Mouse (Mus musculus) kidney, postnatal 0 days (tissue): Measurements from ENCODE around the gene Scin. TPM values are rescaled to one million over a fixed set of nuclear protein-coding genes. Genes with fewer than 3 reads are reported as not detected.
"Not testable (repeated sequence)": the region's sequence is repeated elsewhere in the genome, so short reads cannot be mapped to it uniquely, and the experiment has no call there.

ENCODE experiments used
- ATAC-seq: fragments of 200-750 bp; cut with Nextera tagmentation; replicated peaks from 2 replicates; pipeline ENCODE4 v1.8.0; 2017; ENCODE audit warnings: low read depth, moderate number of reproducible peaks, moderate TSS enrichment, moderate library complexity; ENCODE audit not compliant: low FRiP score
- DNase-seq: peaks from one replicate; pipeline ENCODE4 v3.0.0-alpha.2; 2016; ENCODE audit warnings: low spot score
- H3K27ac ChIP-seq: fragments of 300-500 bp; sonication (generic); 2 replicates; pipeline ENCODE4 v1.5.1; 2014; ENCODE audit warnings: mild to moderate bottlenecking
- H3K27me3 ChIP-seq: fragments of 300-500 bp; sonication (generic); 2 replicates; pipeline ENCODE4 v1.6.1; 2014; ENCODE audit warnings: low read length, mixed read lengths; ENCODE audit not compliant: insufficient read depth
- H3K36me3 ChIP-seq: fragments of 300-500 bp; sonication (generic); 2 replicates; pipeline ENCODE4 v1.6.1; 2014; ENCODE audit warnings: low read length, mixed read lengths; ENCODE audit not compliant: insufficient read depth
- H3K4me1 ChIP-seq: fragments of 300-500 bp; sonication (generic); replicated peaks from 2 replicates; pipeline ENCODE4 v1.6.1; 2014; ENCODE audit warnings: antibody characterized with exemption, low read length, mixed read lengths; ENCODE audit not compliant: insufficient read depth
- H3K4me2 ChIP-seq: fragments of 300-500 bp; sonication (generic); 2 replicates; pipeline ENCODE4 v1.6.1; 2014; ENCODE audit warnings: mild to moderate bottlenecking, low read length, moderate library complexity, mixed read lengths
- H3K4me3 ChIP-seq: fragments of 300-500 bp; sonication (generic); replicated peaks from 2 replicates; pipeline ENCODE4 v1.5.1; 2014; ENCODE audit warnings: low read depth, low read length
- H3K9ac ChIP-seq: fragments of 300-500 bp; sonication (generic); 2 replicates; pipeline ENCODE4 v1.6.1; 2014; ENCODE audit warnings: low read depth, low read length
- H3K9me3 ChIP-seq: fragments of 300-500 bp; sonication (generic); replicated peaks from 2 replicates; pipeline ENCODE4 v1.6.1; 2016; ENCODE audit warnings: low read length, inconsistent platforms, mixed read lengths
- CTCF ChIP-seq: IDR thresholded peaks from 2 replicates; pipeline ENCODE4 v1.5.1; 2016; ENCODE audit warnings: antibody characterized with exemption, low read depth, mild to moderate bottlenecking, moderate library complexity
- WGBS: fragments of 180-500 bp; shearing (Covaris S2); extraction: QIAGEN DNeasy Blood & Tissue Kit; methylation state at CpG from one replicate; pipeline ENCODE4 v1.1.7; 2014; 5-methylcytosine and 5-hydroxymethylcytosine counted together
- polyA plus RNA-seq: library from polyadenylated mRNA; unstranded; fragments of >200 nt; fragmentation: Nextera tagmentation; extraction: Ambion mirVana; gene quantifications from 2 replicates; pipeline ENCODE4 v1.2.1, GENCODE M21; 2015

Gene Scin
- polyA plus RNA-seq, result 56.9 and 60.9 TPM in 2 replicates

- whole genome bisulfite sequencing, result under 1% methylated on average over 39 of the region's 39 CpGs
These were observed at the start of gene Scin for GRCm38 (mm10) chr12:40133573-40134271. Gene Scin, minus strand, starts transcription at chr12:40134228.

DNA sequence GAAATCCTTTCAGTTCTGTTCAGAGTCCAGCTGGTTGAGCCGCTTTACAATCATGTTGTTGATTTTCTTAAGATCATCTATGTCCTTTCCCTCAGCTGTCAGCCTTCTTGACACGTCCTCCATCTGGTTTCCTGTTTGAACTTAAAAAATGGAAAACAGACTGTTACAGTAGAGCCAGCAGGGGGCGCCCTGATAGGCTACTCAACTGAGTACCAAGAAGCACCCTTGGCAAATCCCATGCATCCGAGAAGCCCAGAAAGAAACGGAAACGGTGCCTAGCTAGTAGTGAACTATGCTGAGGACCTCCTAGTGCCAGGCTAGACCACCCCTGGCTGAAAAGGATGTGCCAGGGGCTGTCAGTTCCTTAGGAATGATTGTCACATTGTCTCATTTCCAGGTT, 43.1 kb upstream of the Scin start:
- no peaks in the 10 kb centered on the region for H3K4me1 ChIP-seq
- no peak overlapping the region for H3K27ac ChIP-seq
- no peak for DNase-seq
- no peak overlapping the region for H3K4me2 ChIP-seq
- ATAC-seq, result no peak
- 64% methylated on average over 6 of the region's 6 CpGs for WGBS
- no peak overlapping the region for H3K9ac ChIP-seq
- no peak overlapping the region for H3K4me3 ChIP-seq
- no peaks in the 10 kb centered on the region for H3K27me3 ChIP-seq
- H3K36me3 ChIP-seq, result no peaks in the 10 kb centered on the region
- no peaks in the 10 kb centered on the region for H3K9me3 ChIP-seq
- peak; percentile 51 for TF ChIP-seq CTCF

More at GRCm38 (mm10) chr12:40133573-40134271, at the start of gene Scin:
- peak; percentile 16 for DNase-seq
- peak; percentile 83 for ATAC-seq
- Histone ChIP-seq H3K36me3 (no peaks in the 10 kb centered on the region), H3K4me1 (no peaks in the 10 kb centered on the region), H3K27me3 (no peaks in the 10 kb centered on the region), H3K9ac (peak within 1 kb of the TSS; percentile 47), H3K9me3 (no peaks in the 10 kb centered on the region), H3K4me2 (peak within 1 kb of the TSS; percentile 76), H3K27ac (peak within 1 kb of the TSS; percentile 32; the same call in 1 of the 2 replicates), H3K4me3 (peak within 1 kb of the TSS; percentile 44)
- 0 out of 2 replicates have a peak, but pooled peaks have one; percentile 4 for TF ChIP-seq CTCF

DNA sequence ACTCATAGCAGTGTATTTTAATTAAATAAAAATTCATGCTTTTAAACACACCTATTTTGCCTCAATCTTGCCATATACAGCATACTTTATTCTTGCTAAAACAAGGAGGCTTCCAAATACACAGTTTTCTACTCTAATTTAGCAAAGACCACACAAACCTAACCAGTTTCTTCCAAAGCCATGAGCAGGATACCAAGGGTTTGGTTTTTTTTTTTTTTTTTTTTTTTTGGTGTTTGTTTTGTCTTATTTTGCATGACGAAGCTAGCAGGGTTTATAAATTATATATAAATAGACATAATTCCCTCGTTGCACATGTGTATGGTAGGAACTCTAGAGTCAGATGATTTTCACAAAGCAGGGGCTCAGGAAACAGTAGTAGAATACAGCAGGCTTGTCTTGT, 42.1 kb upstream of the Scin start:
- no peaks in the 10 kb centered on the region for H3K36me3 ChIP-seq
- 70% methylated on average over 2 of the region's 2 CpGs for WGBS
- H3K9me3 ChIP-seq, result no peaks in the 10 kb centered on the region
- ATAC-seq, result no peak
- H3K4me2 ChIP-seq, result no peak overlapping the region
- DNase-seq, result no peak
- H3K4me3 ChIP-seq, result no peak overlapping the region
- no peak for TF ChIP-seq CTCF
- H3K27me3 ChIP-seq, result no peaks in the 10 kb centered on the region
- H3K9ac ChIP-seq, result no peak overlapping the region
- no peaks in the 10 kb centered on the region for H3K4me1 ChIP-seq
- H3K27ac ChIP-seq, result no peak overlapping the region

GRCm38 (mm10) chr12:40175171-40175570, 41.1 kb upstream of the Scin start:
- WGBS, result 70% methylated on average over 1 of the region's 1 CpGs
- not testable (repeated sequence) for H3K27ac ChIP-seq, H3K4me3 ChIP-seq, H3K27me3 ChIP-seq, H3K36me3 ChIP-seq, H3K9me3 ChIP-seq, ATAC-seq, H3K4me1 ChIP-seq, DNase-seq, H3K4me2 ChIP-seq, H3K9ac ChIP-seq

GRCm38 (mm10) chr12:40171637-40172036, 37.6 kb upstream of the Scin start:
- no peak overlapping the region for H3K9ac ChIP-seq
- no peaks in the 10 kb centered on the region for H3K27me3 ChIP-seq
- ATAC-seq, result no peak
- no peak for TF ChIP-seq CTCF
- no peak overlapping the region for H3K4me3 ChIP-seq
- 81% methylated on average over 2 of the region's 2 CpGs for WGBS
- H3K27ac ChIP-seq, result no peak overlapping the region
- no peaks in the 10 kb centered on the region for H3K36me3 ChIP-seq
- no peak overlapping the region for H3K4me2 ChIP-seq
- H3K4me1 ChIP-seq, result no peaks in the 10 kb centered on the region
- no peaks in the 10 kb centered on the region for H3K9me3 ChIP-seq
- DNase-seq, result no peak

- Histone ChIP-seq H3K9me3 (no peaks in the 10 kb centered on the region), H3K9ac (no peak overlapping the region), H3K36me3 (no peaks in the 10 kb centered on the region), H3K4me2 (no peak overlapping the region), H3K27ac (no peak overlapping the region), H3K27me3 (no peaks in the 10 kb centered on the region), H3K4me1 (no peaks in the 10 kb centered on the region), H3K4me3 (no peak overlapping the region)
- DNase-seq, result no peak
- WGBS, result 98% methylated on average over 1 of the region's 1 CpGs
- TF ChIP-seq CTCF, result peak; percentile 19; the same call in 1 of the 2 replicates
- ATAC-seq, result no peak
These were observed 35.6 kb upstream of the Scin start for GRCm38 (mm10) chr12:40169675-40170074.
